Mouse (Mus musculus) forebrain, embryonic 14.5 days (tissue): Measurements from ENCODE around the gene Pole2. TPM values are rescaled to one million over a fixed set of nuclear protein-coding genes. Genes with fewer than 3 reads are reported as not detected.

ENCODE experiments used
- ATAC-seq: fragments of 200-750 bp; cut with Nextera tagmentation; 2 replicates; pipeline ENCODE4 v1.8.0; 2017; ENCODE audit warnings: mild to moderate bottlenecking, moderate library complexity
- DNase-seq: peaks from one replicate; pipeline ENCODE4 v3.0.0-alpha.2; 2015; ENCODE audit warnings: low spot score
- H3K27ac ChIP-seq: fragments of 300-500 bp; sonication (generic); 2 replicates; pipeline ENCODE4 v1.5.1; 2014; ENCODE audit warnings: low read depth, mild to moderate bottlenecking, control low read depth, low read length, moderate library complexity
- H3K27me3 ChIP-seq: fragments of 300-500 bp; sonication (generic); replicated peaks from 2 replicates; pipeline ENCODE4 v1.6.1; 2014; ENCODE audit warnings: low read length, control low read depth, mixed read lengths; ENCODE audit not compliant: control insufficient read depth, insufficient read depth
- H3K36me3 ChIP-seq: fragments of 300-500 bp; sonication (generic); 2 replicates; pipeline ENCODE4 v1.6.1; 2014; ENCODE audit warnings: low read length, control low read depth; ENCODE audit not compliant: control insufficient read depth, insufficient read depth
- H3K4me1 ChIP-seq: fragments of 300-500 bp; sonication (generic); 2 replicates; pipeline ENCODE4 v1.6.1; 2014; ENCODE audit warnings: antibody characterized with exemption, low read length, control low read depth; ENCODE audit not compliant: control insufficient read depth, insufficient read depth
- H3K4me2 ChIP-seq: fragments of 300-500 bp; sonication (generic); 2 replicates; pipeline ENCODE4 v1.6.1; 2014; ENCODE audit warnings: mild to moderate bottlenecking, control low read depth, low read length
- H3K4me3 ChIP-seq: fragments of 300-500 bp; sonication (generic); 2 replicates; pipeline ENCODE4 v1.5.1; 2014; ENCODE audit warnings: low read depth, low read length, control low read depth
- H3K9ac ChIP-seq: fragments of 300-500 bp; sonication (generic); 2 replicates; pipeline ENCODE4 v1.6.1; 2014; ENCODE audit warnings: mild to moderate bottlenecking, low read length, control low read depth, moderate library complexity
- H3K9me3 ChIP-seq: fragments of 300-500 bp; sonication (generic); replicated peaks from 2 replicates; pipeline ENCODE4 v1.6.1; 2016; ENCODE audit warnings: low read length, control low read depth, mixed read lengths; ENCODE audit not compliant: control insufficient read depth
- WGBS: fragments of 180-500 bp; shearing (Covaris S2); extraction: QIAGEN DNeasy Blood & Tissue Kit; methylation state at CpG from one replicate; pipeline ENCODE4 v1.1.7; 2014; 5-methylcytosine and 5-hydroxymethylcytosine counted together
- polyA plus RNA-seq: library from polyadenylated mRNA; unstranded; fragments of >200 nt; fragmentation: Nextera tagmentation; extraction: Ambion mirVana; gene quantifications from 2 replicates; pipeline ENCODE4 v1.2.1, GENCODE M21; 2014

The Pole2 gene
- polyA plus RNA-seq, 1 experiment from 2014 or later: 13.9 TPM

- no peaks in the 10 kb centered on the region for H3K9me3 ChIP-seq
- peak overlapping the region; percentile 84 for H3K9ac ChIP-seq
- under 1% methylated on average over 64 of the region's 64 CpGs for WGBS
- H3K4me3 ChIP-seq: peak overlapping the region; percentile 71
- no peaks in the 10 kb centered on the region for H3K36me3 ChIP-seq
- peak; percentile 93 for ATAC-seq
- peak overlapping the region; percentile 72 for H3K27ac ChIP-seq
- H3K4me2 ChIP-seq: peak overlapping the region; percentile 74
- no peaks in the 10 kb centered on the region for H3K4me1 ChIP-seq
- no peaks in the 10 kb centered on the region for H3K27me3 ChIP-seq
- DNase-seq: peak; percentile 77
These were observed 13.9 kb upstream of the Pole2 start for GRCm38 (mm10) chr12:69241771-69242431.

GRCm38 (mm10) chr12:69241405-69241770, 13.4 kb upstream of the Pole2 start:
- no peak for DNase-seq
- H3K27me3 ChIP-seq: no peaks in the 10 kb centered on the region
- peak overlapping the region; percentile 84 for H3K9ac ChIP-seq
- no peaks in the 10 kb centered on the region for H3K36me3 ChIP-seq
- no peak; the same call in 1 of the 2 replicates for ATAC-seq
- peak overlapping the region; percentile 72 for H3K27ac ChIP-seq
- WGBS: 0% methylated on average over 3 of the region's 3 CpGs
- H3K4me2 ChIP-seq: peak overlapping the region; percentile 74
- peak overlapping the region; percentile 71 for H3K4me3 ChIP-seq
- no peaks in the 10 kb centered on the region for H3K9me3 ChIP-seq
- H3K4me1 ChIP-seq: no peaks in the 10 kb centered on the region

- Histone ChIP-seq H3K27me3 (no peaks in the 10 kb centered on the region), H3K9ac (peak within 1 kb of the TSS; percentile 84), H3K36me3 (no peaks in the 10 kb centered on the region), H3K27ac (peak within 1 kb of the TSS; percentile 72), H3K4me2 (peak within 1 kb of the TSS; percentile 74), H3K4me1 (no peaks in the 10 kb centered on the region), H3K4me3 (peak within 1 kb of the TSS; percentile 71), H3K9me3 (no peaks in the 10 kb centered on the region)
- ATAC-seq: no peak
- WGBS: 73% methylated on average over 6 of the region's 6 CpGs
- DNase-seq: no peak
These were observed 12.9 kb upstream of the Pole2 start, which contains the start of gene Klhdc1 for GRCm38 (mm10) chr12:69240876-69241275. Klhdc1 (plus strand) TSS chr12:69241176.

- DNase-seq: no peak
These were observed 10.3 kb upstream of the Pole2 start for GRCm38 (mm10) chr12:69238284-69238683.

GRCm38 (mm10) chr12:69235782-69236181, 7.8 kb upstream of the Pole2 start:
- Histone ChIP-seq H3K9ac (no peak overlapping the region), H3K4me1 (no peaks in the 10 kb centered on the region), H3K4me3 (no peak overlapping the region), H3K4me2 (no peak overlapping the region), H3K27ac (no peak overlapping the region), H3K36me3 (no peaks in the 10 kb centered on the region), H3K9me3 (no peaks in the 10 kb centered on the region), H3K27me3 (no peaks in the 10 kb centered on the region)
- no peak for ATAC-seq
- DNase-seq: no peak
- 92% methylated on average over 6 of the region's 6 CpGs for WGBS

More at GRCm38 (mm10) chr12:69238284-69238683, 10.3 kb upstream of the Pole2 start:
- ATAC-seq: no peak
- no peak overlapping the region for H3K27ac ChIP-seq
- H3K9me3 ChIP-seq: no peaks in the 10 kb centered on the region
- no peak overlapping the region for H3K9ac ChIP-seq
- H3K4me1 ChIP-seq: no peaks in the 10 kb centered on the region
- H3K27me3 ChIP-seq: no peaks in the 10 kb centered on the region
- 44% methylated on average over 3 of the region's 3 CpGs for WGBS
- H3K36me3 ChIP-seq: no peaks in the 10 kb centered on the region
- H3K4me3 ChIP-seq: no peak overlapping the region
- H3K4me2 ChIP-seq: no peak overlapping the region

GRCm38 (mm10) chr12:69229251-69229650, 1.3 kb upstream of the Pole2 start:
- DNase-seq (no peak), ATAC-seq (no peak)
- no peaks in the 10 kb centered on the region for H3K4me1 ChIP-seq

GRCm38 (mm10) chr12:69220613-69221277, 7.2 kb downstream of the Pole2 start:
- 92% methylated on average over 19 of the region's 19 CpGs for WGBS
- H3K36me3 ChIP-seq: peaks cover 23% of the 10 kb centered on the region; the same call in 1 of the 2 replicates
- no peaks in the 10 kb centered on the region for H3K4me1 ChIP-seq
- H3K27ac ChIP-seq: no peak overlapping the region
- ATAC-seq (no peak), DNase-seq (no peak)
- H3K4me2 ChIP-seq: no peak overlapping the region
- H3K9me3 ChIP-seq: no peaks in the 10 kb centered on the region
- no peak overlapping the region for H3K4me3 ChIP-seq
- no peaks in the 10 kb centered on the region for H3K27me3 ChIP-seq
- H3K9ac ChIP-seq: no peak overlapping the region

More at GRCm38 (mm10) chr12:69229251-69229650, 1.3 kb upstream of the Pole2 start:
- Histone ChIP-seq H3K9ac (no peak overlapping the region), H3K36me3 (no peaks in the 10 kb centered on the region), H3K4me2 (no peak overlapping the region), H3K27ac (no peak overlapping the region), H3K27me3 (no peaks in the 10 kb centered on the region), H3K9me3 (no peaks in the 10 kb centered on the region), H3K4me3 (no peak overlapping the region)
- 62% methylated on average over 2 of the region's 2 CpGs for WGBS

- no peaks in the 10 kb centered on the region for H3K4me1 ChIP-seq
- H3K4me2 ChIP-seq: no peak overlapping the region
- no peak overlapping the region for H3K4me3 ChIP-seq
- WGBS: 94% methylated on average over 7 of the region's 7 CpGs
- H3K9ac ChIP-seq: no peak overlapping the region
- ATAC-seq (no peak), DNase-seq (no peak)
- H3K9me3 ChIP-seq: no peaks in the 10 kb centered on the region
- H3K36me3 ChIP-seq: peaks cover 40% of the 10 kb centered on the region
- H3K27ac ChIP-seq: no peak overlapping the region
- no peaks in the 10 kb centered on the region for H3K27me3 ChIP-seq
These were observed 11.4 kb downstream of the Pole2 start for GRCm38 (mm10) chr12:69216587-69216986.
